Mouse (Mus musculus) stomach, postnatal 0 days (tissue): ENCODE results near the gene Zcchc14.

Experiments
- CTCF ChIP-seq: IDR thresholded peaks from 2 replicates; pipeline ENCODE4 v1.5.1; 2016; ENCODE audit warnings: antibody characterized with exemption, low read depth, mild to moderate bottlenecking, moderate library complexity
- EP300 ChIP-seq: optimal IDR thresholded peaks from 2 replicates; pipeline ENCODE3; 2016; ENCODE audit warnings: antibody characterized with exemption

DNA sequence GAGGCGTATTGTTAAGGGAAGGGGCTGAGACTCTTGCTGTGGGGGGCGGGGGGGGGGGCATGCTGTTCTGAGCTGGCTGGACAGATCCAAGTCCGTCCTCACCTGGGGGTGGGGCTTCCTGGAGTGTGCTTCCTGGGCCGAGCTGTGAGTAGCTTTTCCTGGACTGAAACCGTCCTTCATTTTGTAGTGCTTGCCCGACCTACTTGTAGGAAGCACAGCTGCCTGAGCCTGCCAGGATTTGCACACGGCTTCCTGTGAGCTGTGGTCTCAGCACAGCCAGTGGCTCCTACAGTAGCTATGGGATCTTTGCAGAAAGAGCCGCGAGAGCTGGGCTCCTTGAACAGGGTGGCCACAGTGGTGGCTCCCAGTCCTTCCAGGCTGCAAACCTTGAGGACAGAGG lies 58.7 kb downstream of the Zcchc14 start:
- no peak for TF ChIP-seq CTCF
- no peak for TF ChIP-seq EP300
